Mouse (Mus musculus) stomach, adult 2 months (tissue): ENCODE measurements around the gene Ankmy1. TPM values are rescaled to one million over a fixed set of nuclear protein-coding genes. Genes with fewer than 3 reads are reported as not detected.

Experiments
- polyA plus RNA-seq: library from polyadenylated mRNA; depleted of rRNA; stranded (reverse); fragments of >200 nt; gene quantifications from 2 replicates; pipeline ENCODE4 v1.2.3, GENCODE M21; 2012; rRNA removed

Ankmy1 gene
- polyA plus RNA-seq: 0.09 TPM in 1 of 2 replicates, not detected in the other

DNA sequence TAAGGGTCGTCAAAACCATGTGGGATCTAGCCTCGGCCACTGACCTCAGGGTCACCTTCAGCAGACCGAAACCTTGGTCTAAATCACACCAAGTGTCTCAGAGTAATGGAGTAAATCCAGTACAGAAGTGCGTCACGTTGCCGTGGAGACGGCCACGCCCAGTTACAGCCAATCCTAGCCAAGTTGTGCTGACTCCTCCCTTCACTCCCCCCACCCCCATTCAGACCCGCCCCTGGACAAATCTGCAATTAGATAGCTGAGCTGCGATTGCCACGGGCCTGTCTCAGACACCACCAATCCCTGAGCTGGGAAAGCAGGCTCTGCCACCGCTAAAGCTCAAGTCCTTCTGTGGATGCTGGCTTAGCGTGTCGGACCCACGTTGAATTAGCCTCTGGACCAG is at the start of gene Ankmy1:
Gene Ankmy1, minus strand, starts transcription at position 121 of the 400 bp plus-strand sequence.

GRCm38 (mm10) chr1:92950607-92951006 is 47.9 kb upstream of the Ankmy1 start, which contains the start of gene Gpr35:
TSS of gene Gpr35 (plus strand) at chr1:92950865.

DNA sequence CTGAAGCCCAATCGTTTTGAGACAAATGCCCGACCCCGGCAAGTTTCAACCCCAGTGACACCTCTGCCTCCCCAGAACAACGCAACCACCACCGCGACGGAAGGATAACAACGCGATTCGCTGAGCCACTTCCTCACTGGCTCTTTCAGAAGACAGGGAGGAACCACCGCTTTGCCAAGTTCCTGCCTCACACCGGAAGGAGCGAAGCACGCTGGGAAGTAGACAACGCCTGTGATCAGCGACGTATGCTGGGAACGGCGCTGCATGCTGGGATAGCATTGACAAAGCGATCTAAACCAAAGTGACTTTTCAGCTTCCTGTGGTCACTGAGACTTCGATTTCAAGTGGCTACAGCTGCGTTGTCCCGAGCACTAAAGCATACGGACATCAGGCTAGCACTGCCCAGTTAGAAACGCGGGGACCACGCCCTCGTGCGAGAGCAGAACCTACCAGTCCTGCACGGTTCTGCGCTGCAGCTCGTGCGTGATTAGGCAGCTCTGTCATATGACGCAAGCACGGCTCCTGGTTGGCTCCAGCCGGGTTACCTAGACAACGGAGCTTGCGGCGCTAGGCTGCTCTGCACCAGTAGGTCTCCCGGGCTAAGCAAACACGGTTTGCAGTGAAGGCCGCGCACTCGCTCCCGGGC is 31.6 kb upstream of the Ankmy1 start, which contains the start of gene Capn10:
Gene Capn10, plus strand, starts transcription at position 195 of the 646 bp plus-strand sequence.

DNA sequence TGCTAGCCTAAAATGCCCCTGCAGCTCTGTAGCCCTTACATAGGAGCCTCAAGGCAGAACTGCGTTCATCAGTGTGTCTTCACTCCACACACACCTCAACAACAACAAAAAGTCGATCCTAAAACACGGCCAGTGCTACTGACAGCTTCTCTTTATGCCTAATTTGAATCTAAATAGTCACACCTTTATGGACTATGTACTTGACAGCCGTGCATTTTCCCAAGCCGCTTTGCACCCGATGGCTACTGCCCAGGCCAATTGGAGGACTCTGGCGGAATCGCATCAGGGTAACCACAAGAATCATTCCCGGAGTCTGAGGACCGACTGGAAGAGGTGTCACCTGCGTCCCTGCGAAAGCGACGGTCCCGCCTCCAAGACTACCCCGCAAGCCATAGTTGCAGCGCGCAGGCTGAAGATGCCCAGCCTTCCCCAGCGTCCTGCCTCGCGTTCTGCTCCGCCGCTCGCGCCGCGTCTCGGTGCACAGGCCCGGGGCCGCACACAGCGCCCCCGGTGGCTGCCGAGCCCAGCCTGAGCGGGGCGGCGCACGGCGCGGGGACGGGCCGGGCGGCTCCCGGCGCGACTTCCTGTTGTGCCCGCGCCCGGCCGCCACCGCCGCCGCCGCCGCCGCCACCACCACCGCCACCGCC is 7.7 kb upstream of the Ankmy1 start, which contains the start of gene Rnpepl1:
Gene Rnpepl1, plus strand, starts transcription at position 545 of the 647 bp plus-strand sequence.

DNA sequence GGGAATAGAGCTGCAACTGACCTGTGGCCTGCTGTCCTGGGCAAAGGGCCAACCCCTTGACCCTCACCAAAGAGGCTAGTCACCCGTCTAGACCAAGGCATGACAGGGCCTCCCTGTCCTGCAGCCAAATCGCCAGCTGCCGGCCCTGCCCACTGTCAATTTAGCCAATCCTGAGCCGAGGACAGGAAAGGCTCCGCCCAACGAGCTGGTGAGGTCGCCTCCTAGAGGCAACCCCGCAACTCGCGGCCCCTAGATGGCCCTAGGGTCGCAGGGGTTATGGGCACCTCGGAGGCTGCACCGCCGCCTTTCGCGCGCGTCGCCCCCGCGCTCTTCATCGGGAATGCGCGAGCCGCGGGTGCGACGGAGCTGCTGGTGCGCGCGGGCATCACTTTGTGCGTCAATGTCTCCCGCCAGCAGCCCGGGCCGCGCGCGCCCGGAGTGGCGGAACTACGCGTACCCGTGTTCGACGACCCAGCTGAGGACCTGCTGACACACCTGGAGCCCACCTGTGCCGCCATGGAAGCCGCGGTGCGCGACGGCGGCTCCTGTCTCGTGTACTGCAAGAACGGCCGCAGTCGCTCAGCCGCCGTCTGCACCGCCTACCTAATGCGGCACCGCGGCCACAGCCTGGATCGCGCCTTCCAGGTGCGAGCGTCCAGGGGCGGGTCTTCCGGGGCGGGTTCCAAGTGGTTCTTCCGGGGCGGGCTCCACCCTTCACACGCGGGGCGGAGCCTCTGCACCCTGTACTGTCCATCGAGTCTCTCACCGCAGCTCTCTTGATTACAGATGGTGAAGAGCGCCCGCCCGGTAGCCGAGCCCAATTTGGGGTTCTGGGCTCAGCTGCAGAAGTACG is 4.3 kb upstream of the Ankmy1 start, which contains the start of gene Dusp28:
Gene Dusp28, plus strand, starts transcription at position 203 of the 853 bp plus-strand sequence.

DNA sequence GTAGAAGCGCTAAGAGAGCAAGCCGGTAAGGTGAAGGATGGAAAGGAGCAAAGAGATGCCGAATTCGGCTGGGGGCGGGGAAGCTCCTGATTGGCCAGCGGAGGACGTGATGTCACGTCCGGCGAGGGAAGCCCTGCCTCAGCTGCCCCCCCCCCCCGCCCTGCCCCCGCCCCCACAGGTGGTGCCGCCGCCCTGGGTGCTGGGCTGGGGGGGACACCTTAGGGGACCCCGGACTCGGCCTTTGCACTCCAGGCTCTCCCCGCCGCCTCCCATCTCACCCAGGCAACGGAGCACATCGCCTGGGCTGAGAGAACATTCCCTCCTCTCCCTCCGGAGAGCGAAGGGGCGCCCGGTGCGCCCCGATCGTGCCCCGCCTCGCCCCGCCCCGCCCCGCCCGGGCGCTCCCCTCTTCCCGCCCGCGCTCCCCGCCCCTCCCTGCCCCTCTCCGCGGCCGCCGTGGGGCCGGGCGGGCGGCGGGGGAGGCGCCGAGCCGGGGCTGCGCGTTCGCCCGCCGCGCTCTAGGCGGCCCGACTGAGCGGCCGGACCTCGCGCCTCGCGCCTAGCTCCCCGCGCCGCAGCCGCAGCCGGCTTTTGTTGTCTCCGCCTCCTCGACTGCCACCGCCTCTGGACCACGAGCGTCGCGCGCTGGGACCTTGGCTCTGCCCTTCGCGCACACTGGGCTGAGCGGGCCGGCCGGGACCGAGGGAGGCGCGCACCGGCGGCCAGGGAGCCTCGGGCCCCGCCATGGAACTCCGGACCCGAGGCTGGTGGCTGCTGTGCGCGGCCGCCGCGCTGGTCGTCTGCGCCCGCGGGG is 71.3 kb downstream of the Ankmy1 start, which contains the start of gene Gpc1:
Gene Gpc1, plus strand, starts transcription at position 458 of the 814 bp plus-strand sequence.

Other genes with a start within 250 kb of the Ankmy1 start
- 13.6 and 15.3 TPM in 2 replicates for gene Gpc1, start 71.3 kb downstream of the Ankmy1 start, polyA plus RNA-seq
- 15.1 and 35.8 TPM in 2 replicates for gene Dusp28, start 4.1 kb upstream of the Ankmy1 start, polyA plus RNA-seq
- 130 and 203 TPM in 2 replicates for gene Rnpepl1, start 7.9 kb upstream of the Ankmy1 start, polyA plus RNA-seq
- gene Capn10, start 31.5 kb upstream of the Ankmy1 start, polyA plus RNA-seq: 24.2 and 34.5 TPM in 2 replicates
- gene Gpr35, start 48.0 kb upstream of the Ankmy1 start, polyA plus RNA-seq: 1.6 and 4.7 TPM in 2 replicates
- not detected in 2 replicates for gene Aqp12, start 103.4 kb upstream of the Ankmy1 start, polyA plus RNA-seq
- 1.5 and 2.3 TPM in 2 replicates for gene Kif1a, start 199.0 kb upstream of the Ankmy1 start, polyA plus RNA-seq
- not detected in 2 replicates for gene Agxt, start 232.3 kb upstream of the Ankmy1 start, polyA plus RNA-seq